Mouse (Mus musculus) heart, adult 2 months (tissue): Measurements from ENCODE around the gene Magi3. TPM values are rescaled to one million over a fixed set of nuclear protein-coding genes. Genes with fewer than 3 reads are reported as not detected.

ENCODE experiments used
- DNase-seq, 2 experiments: peaks; one replicate each; pipeline ENCODE4 v3.0.0; 2021
- H3K27ac ChIP-seq: fragments of 200-600 bp; 2 replicates; pipeline ENCODE4 v1.8.1; 2022
- H3K27me3 ChIP-seq: fragments of 200-500 bp; 2 replicates; pipeline ENCODE4 v1.6.1; 2012; ENCODE audit warnings: mild to moderate bottlenecking, low read length, inconsistent platforms, mixed read lengths; ENCODE audit not compliant: control insufficient read depth, insufficient read depth
- H3K36me3 ChIP-seq: fragments of 200-500 bp; 2 replicates; pipeline ENCODE4 v1.6.1; 2012; ENCODE audit warnings: low read length, inconsistent platforms; ENCODE audit not compliant: control insufficient read depth, insufficient read depth
- H3K4me1 ChIP-seq: fragments of 200-500 bp; 2 replicates; pipeline ENCODE4 v1.6.1; 2011; ENCODE audit warnings: low read length; ENCODE audit not compliant: control insufficient read depth, insufficient read depth
- H3K4me3 ChIP-seq: fragments of 200-600 bp; 2 replicates; pipeline ENCODE4 v1.8.1; 2022
- H3K79me2 ChIP-seq: fragments of 200-500 bp; replicated peaks from 2 replicates; pipeline ENCODE4 v1.6.1; 2012; ENCODE audit warnings: mild to moderate bottlenecking, inconsistent platforms, low read length, moderate library complexity, mixed read lengths; ENCODE audit not compliant: control insufficient read depth, insufficient read depth
- H3K9ac ChIP-seq: fragments of 200-500 bp; 2 replicates; pipeline ENCODE4 v1.6.1; 2012; ENCODE audit warnings: low read depth, mild to moderate bottlenecking, control low read depth, inconsistent platforms, low read length, mixed read lengths
- CTCF ChIP-seq: fragments of 200-600 bp; IDR thresholded peaks from 2 replicates; pipeline ENCODE4 v1.8.1; 2022; ENCODE audit warnings: antibody characterized with exemption, mild to moderate bottlenecking, moderate library complexity
- EP300 ChIP-seq: fragments of 200-500 bp; IDR thresholded peaks from 2 replicates; pipeline ENCODE4 v1.6.1; 2011; ENCODE audit warnings: low read depth, low read length, control low read depth; ENCODE audit not compliant: insufficient read depth
- POLR2A ChIP-seq: fragments of 200-500 bp; IDR thresholded peaks from 2 replicates; pipeline ENCODE4 v1.6.1; 2011; ENCODE audit warnings: mild to moderate bottlenecking, low read depth, low read length, control low read depth; ENCODE audit not compliant: insufficient read depth
- WGBS: fragments of 180-500 bp; shearing (Covaris S2); methylation state at CpG from one replicate; pipeline ENCODE4 v1.1.7; 2018; 5-methylcytosine and 5-hydroxymethylcytosine counted together
- intact Hi-C: fragments of 180-260 bp; cut with DNase I; formaldehyde crosslinking; loops from one replicate; pipeline ENCODE4 v1.15.1; 2025
- polyA plus RNA-seq: library from polyadenylated mRNA; depleted of rRNA; stranded (reverse); fragments of >200 nt; gene quantifications from 2 replicates; pipeline ENCODE4 v1.2.3, GENCODE M21; 2012
- total RNA-seq, 2 experiments: library from RNA; stranded (reverse); gene quantifications; 2 replicates each; pipeline ENCODE4 v1.2.3; 2021

The Magi3 gene
- total and polyA plus RNA-seq, 3 experiments: 10.0 to 42.2 (median 31.2) TPM

DNA sequence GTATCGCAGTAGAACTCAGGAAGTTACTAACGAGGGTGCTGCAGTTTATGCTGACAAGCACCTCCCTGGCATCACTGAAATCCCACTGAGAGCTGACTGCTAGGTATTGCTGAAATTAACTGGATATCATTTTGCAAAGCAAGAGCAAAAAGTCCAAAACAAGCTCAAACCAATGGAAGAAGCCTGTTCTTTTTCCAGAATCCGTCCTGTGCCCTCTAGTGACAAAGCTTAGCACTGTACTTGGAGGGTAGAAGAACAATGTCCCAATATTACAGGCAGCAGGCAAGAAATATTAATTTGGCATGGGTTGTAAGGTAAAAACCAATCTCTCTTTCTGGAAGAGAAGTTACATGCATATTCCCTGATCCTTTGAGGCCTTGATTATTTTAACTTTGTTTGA is 118.5 kb downstream of the Magi3 start:
- Histone ChIP-seq H3K79me2 (peaks cover 1% of the 10 kb centered on the region; the same call in 1 of the 2 replicates), H3K4me3 (no peak overlapping the region), H3K9ac (no peak overlapping the region), H3K27ac (no peak overlapping the region), H3K27me3 (no peaks in the 10 kb centered on the region), H3K4me1 (no peaks in the 10 kb centered on the region), H3K36me3 (0 out of 2 replicates have a peak, but pooled peaks cover 2% of the 10 kb centered on the region)
- no peak for DNase-seq
- 67% methylated on average over 3 of the region's 3 CpGs for WGBS
- TF ChIP-seq CTCF: peak; percentile 59
- TF ChIP-seq EP300: no peak
- intact Hi-C loops: loop anchor here (5.0 kb wide), 1 partner anchor 116 kb away; no protein-coding TSS in a partner anchor

- H3K36me3 ChIP-seq: 0 out of 2 replicates have a peak, but pooled peaks cover 2% of the 10 kb centered on the region
- H3K9ac ChIP-seq: no peak overlapping the region
- H3K79me2 ChIP-seq: peaks cover 1% of the 10 kb centered on the region; the same call in 1 of the 2 replicates
- no peak overlapping the region for H3K27ac ChIP-seq
- TF ChIP-seq EP300: no peak
- no peak for TF ChIP-seq POLR2A
- no peak for TF ChIP-seq CTCF
- H3K4me1 ChIP-seq: no peaks in the 10 kb centered on the region
- DNase-seq: no peak
- H3K27me3 ChIP-seq: no peaks in the 10 kb centered on the region
- H3K4me3 ChIP-seq: no peak overlapping the region
- intact Hi-C loops: loop anchor here (5.0 kb wide), 1 partner anchor 116 kb away; no protein-coding TSS in a partner anchor
Measured at GRCm38 (mm10) chr3:104101249-104101648, 118.9 kb downstream of the Magi3 start.

DNA sequence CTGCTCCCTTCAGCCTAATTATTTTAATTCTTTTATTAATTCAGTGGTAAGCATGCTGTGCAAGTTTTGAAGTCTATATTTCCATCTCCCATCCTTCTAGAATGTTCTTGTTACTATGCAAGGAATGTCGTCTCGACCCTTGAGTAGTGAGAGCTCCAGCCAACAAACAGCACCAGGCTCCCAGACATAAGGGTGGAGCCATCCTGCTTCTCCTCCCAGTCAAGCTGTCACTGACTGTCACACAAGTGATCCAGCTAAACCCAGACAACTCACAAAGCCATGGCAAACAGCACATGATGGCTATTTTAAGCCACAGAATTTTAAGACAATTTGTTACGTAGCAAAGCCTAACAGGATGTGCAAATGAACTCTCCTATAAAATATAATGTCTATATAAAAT is 124.2 kb downstream of the Magi3 start:
- Histone ChIP-seq H3K9ac (no peak overlapping the region), H3K4me3 (no peak overlapping the region), H3K27me3 (no peaks in the 10 kb centered on the region), H3K36me3 (peaks cover 6% of the 10 kb centered on the region), H3K27ac (peak overlapping the region; percentile 64), H3K79me2 (peaks cover 1% of the 10 kb centered on the region; the same call in 1 of the 2 replicates), H3K4me1 (peaks cover 7% of the 10 kb centered on the region)
- DNase-seq: peak in 1 of 2 experiments; percentile 40
- TF ChIP-seq POLR2A (no peak), EP300 (0 out of 2 replicates have a peak, but pooled peaks have one; percentile 43), CTCF (no peak)
- WGBS: 8% methylated on average over 3 of the region's 3 CpGs
- intact Hi-C loops: no loop called here

DNA sequence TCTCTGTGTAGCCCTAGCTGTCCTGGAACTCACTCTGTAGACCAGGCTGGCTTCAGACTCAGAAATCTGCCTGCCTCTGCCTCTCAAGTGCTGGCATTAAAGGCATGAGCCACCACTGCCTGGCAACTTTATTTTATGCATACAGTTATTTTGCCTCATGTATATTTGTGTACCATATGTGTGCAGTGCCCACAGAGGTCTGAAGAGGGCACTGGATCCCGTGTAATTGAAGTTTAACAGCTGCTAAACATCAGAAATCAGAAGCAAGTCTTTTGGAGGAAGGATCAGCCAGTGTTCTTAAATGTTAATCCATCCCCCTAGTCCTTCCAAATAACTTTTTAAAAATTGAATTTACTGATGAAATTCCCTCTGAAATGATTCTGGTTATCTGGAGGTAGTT is 125.5 kb downstream of the Magi3 start:
- no peak for DNase-seq

DNA sequence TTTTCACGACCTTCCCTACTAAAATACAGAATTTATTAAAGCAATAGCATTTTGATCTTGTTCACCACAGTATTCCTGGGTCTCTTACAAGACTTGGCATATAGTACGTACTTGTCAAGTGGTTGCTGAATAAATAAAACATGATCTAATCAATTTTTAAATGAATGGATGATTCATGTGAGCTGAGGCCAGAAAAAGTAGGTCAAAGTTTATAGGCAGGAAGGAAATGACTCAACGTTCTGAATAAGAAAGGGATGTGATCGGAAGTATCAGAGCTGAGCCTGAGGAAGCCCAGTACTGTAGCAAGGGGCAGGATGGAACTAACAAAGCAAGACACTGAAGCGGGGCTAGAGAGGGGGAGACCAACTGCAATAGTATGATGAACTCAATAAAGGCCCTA is 127.4 kb downstream of the Magi3 start:
- TF ChIP-seq EP300: no peak
- TF ChIP-seq CTCF: no peak
- no peak for TF ChIP-seq POLR2A
- DNase-seq: no peak
- Histone ChIP-seq H3K27me3 (no peaks in the 10 kb centered on the region), H3K9ac (no peak overlapping the region), H3K79me2 (peaks cover 1% of the 10 kb centered on the region; the same call in 1 of the 2 replicates), H3K4me3 (no peak overlapping the region), H3K4me1 (peaks cover 7% of the 10 kb centered on the region), H3K27ac (peak overlapping the region; percentile 53), H3K36me3 (peaks cover 6% of the 10 kb centered on the region)
- intact Hi-C loops: loop anchor here (5.0 kb wide), 1 partner anchor 350 kb away; no protein-coding TSS in a partner anchor
- 23% methylated on average over 5 of the region's 5 CpGs for WGBS

More for the DNA sequence above, 125.5 kb downstream of the Magi3 start:
- Histone ChIP-seq H3K79me2 (peaks cover 1% of the 10 kb centered on the region; the same call in 1 of the 2 replicates), H3K27me3 (no peaks in the 10 kb centered on the region), H3K4me3 (no peak overlapping the region), H3K27ac (no peak overlapping the region), H3K36me3 (peaks cover 6% of the 10 kb centered on the region), H3K9ac (no peak overlapping the region), H3K4me1 (peaks cover 7% of the 10 kb centered on the region)
- 86% methylated on average over 1 of the region's 1 CpGs for WGBS
- TF ChIP-seq POLR2A (no peak), CTCF (peak; percentile 62), EP300 (no peak)
- intact Hi-C loops: loop anchor here (5.0 kb wide), 1 partner anchor 348 kb away; no protein-coding TSS in a partner anchor

- H3K4me3 ChIP-seq: no peak overlapping the region
- no peak overlapping the region for H3K9ac ChIP-seq
- no peaks in the 10 kb centered on the region; the same call in none of the 2 replicates for H3K36me3 ChIP-seq
- H3K27ac ChIP-seq: no peak overlapping the region
- intact Hi-C loops: no loop called here
- DNase-seq: no peak
- TF ChIP-seq EP300: no peak
- no peak for TF ChIP-seq POLR2A
- no peak for TF ChIP-seq CTCF
- WGBS: 63% methylated on average over 1 of the region's 1 CpGs
- H3K79me2 ChIP-seq: no peaks in the 10 kb centered on the region
- no peaks in the 10 kb centered on the region for H3K4me1 ChIP-seq
- no peaks in the 10 kb centered on the region for H3K27me3 ChIP-seq
Measured at GRCm38 (mm10) chr3:104082031-104082430, 138.1 kb downstream of the Magi3 start.
